Mouse (Mus musculus): ENCODE measurements around the gene Stim1.

- TF ChIP-seq POLR2A (IDR thresholded peaks at IDR 0.05; ENCODE audit: low read depth, low read length) (no peak), MEF2A (IDR thresholded peaks at IDR 0.05; ENCODE audit: borderline replicate concordance, low read depth, low read length) (no peak), CTCF (conservative IDR thresholded peaks at IDR 0.05 in 1 of 2, IDR thresholded peaks at IDR 0.05 in 1 of 2; ENCODE audit: low read depth in 2 of 2, low read length in 2 of 2) (no peak), RAD21 (IDR thresholded peaks at IDR 0.05; ENCODE audit: low read depth, low read length) (no peak), RCOR1 (conservative IDR thresholded peaks at IDR 0.05; ENCODE audit: low read depth, low read length) (no peak), ZKSCAN1 (IDR thresholded peaks at IDR 0.05; ENCODE audit: borderline replicate concordance, low read depth, low read length) (no peak)
Observed at GRCm38 (mm10) chr7:102245775-102246174, 21.8 kb upstream of the Stim1 start.

Data from CH12.LX (cell line).